Mouse (Mus musculus): ENCODE data around the gene Git1.

DNA sequence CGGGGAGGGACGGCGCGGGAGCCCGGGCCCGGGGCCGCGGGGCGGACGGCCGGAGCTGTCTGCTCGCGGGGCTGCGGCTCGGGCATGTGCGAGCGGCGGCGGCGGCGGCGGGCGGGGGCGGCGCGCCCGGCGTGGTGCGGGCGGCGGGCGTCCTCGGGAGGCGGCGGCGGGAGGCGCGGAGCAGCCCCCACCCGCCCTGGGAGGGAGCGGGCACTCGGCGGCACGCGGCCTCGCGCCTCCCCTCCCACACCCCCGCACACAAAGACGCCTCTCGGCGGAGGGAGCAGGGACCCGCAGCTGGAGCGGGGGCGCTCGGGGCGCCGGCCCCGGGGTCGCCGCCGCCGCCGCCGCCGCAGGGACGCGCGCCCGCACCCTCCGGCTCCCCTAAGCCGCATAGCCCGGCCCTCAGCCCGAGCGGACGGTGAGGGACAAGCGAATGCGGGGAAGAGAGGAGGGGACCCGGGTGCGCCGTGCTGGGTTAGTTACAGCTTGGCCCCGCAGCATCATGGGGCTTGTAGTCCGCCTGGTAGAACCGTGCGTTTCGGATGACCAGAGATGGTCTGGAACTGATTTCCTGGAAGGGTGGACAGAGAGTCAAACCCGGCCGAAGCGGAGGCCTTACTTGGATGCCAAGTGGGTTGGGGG lies 3.6 kb upstream of the Git1 start, which contains the start of gene Ankrd13b:
- TF ChIP-seq CTCF (IDR thresholded peaks at IDR 0.05; ENCODE audit: borderline replicate concordance, insufficient read depth, low read depth, low read length) (no peak), POLR2A (IDR thresholded peaks at IDR 0.05; ENCODE audit: borderline replicate concordance, insufficient read depth, low read length) (0 out of 2 replicates have a peak, but pooled peaks have one; percentile 42)

All from cerebellum, adult 2 months (tissue).